Mouse (Mus musculus): ENCODE data around the gene Sell. TPM values are rescaled to one million over a fixed set of nuclear protein-coding genes. Genes with fewer than 3 reads are reported as not detected.
A peak's percentile ranks its signal among the peaks of the same experiment; 100 is the strongest.
"Not testable (repeated sequence)": the region's sequence is repeated elsewhere in the genome, so short reads cannot be mapped to it uniquely, and the experiment has no call there.

Sell gene
- 0.06 and 0.17 TPM in 2 replicates for polyA plus RNA-seq (2016; fragmentation: Nextera tagmentation; extraction: Ambion mirVana)

- 73% methylated on average over 4 of the region's 4 CpGs for WGBS
- no peak within 1 kb of the TSS for H3K4me2 ChIP-seq (replicated peaks)
- H3K27me3 ChIP-seq, result no peaks in the 10 kb centered on the region
- H3K4me3 ChIP-seq, result no peak within 1 kb of the TSS
- no peak within 1 kb of the TSS for H3K27ac ChIP-seq
- H3K9ac ChIP-seq, result no peak within 1 kb of the TSS
- H3K9me3 ChIP-seq, result no peaks in the 10 kb centered on the region
- no peak for ATAC-seq (ENCODE audit: insufficient number of reproducible peaks, insufficient read depth, low FRiP score, low TSS enrichment)
- no peaks in the 10 kb centered on the region for H3K36me3 ChIP-seq
- H3K4me1 ChIP-seq, result no peaks in the 10 kb centered on the region
Measured at GRCm38 (mm10) chr1:164061925-164062324, at the start of gene Sell. Sell (plus strand) TSS chr1:164061982.

DNA sequence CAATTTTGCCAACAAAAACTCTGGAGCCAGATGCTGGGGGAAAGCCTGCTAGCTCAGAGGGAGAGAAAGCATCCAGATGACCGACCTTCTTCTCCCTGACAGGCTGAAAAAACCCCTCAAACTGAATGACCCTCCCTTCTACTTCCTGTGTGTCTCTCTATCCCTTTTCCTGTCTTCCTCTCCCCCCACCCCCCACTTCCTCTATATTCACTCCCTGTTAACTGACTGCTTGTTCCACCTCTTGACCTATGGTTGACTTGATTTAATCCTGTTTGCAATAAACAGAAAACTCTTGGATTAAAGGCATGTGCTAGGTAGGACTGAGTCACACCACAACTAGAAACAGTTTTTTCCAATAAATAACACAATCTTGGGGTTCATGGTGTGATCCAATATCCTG, 47.2 kb upstream of the Sell start:
- no peaks in the 10 kb centered on the region for H3K27me3 ChIP-seq
- no peaks in the 10 kb centered on the region for H3K36me3 ChIP-seq
- no peak overlapping the region for H3K27ac ChIP-seq
- WGBS, result 60% methylated on average over 1 of the region's 1 CpGs
- no peak overlapping the region for H3K4me2 ChIP-seq (replicated peaks)
- H3K9me3 ChIP-seq, result no peaks in the 10 kb centered on the region
- no peak overlapping the region for H3K4me3 ChIP-seq
- no peak overlapping the region for H3K9ac ChIP-seq
- no peaks in the 10 kb centered on the region for H3K4me1 ChIP-seq
- no peak for ATAC-seq (ENCODE audit: insufficient number of reproducible peaks, insufficient read depth, low FRiP score, low TSS enrichment)

- Histone ChIP-seq H3K4me2 (replicated peaks) (no peak overlapping the region), H3K27ac (no peak overlapping the region), H3K27me3 (no peaks in the 10 kb centered on the region), H3K4me3 (no peak overlapping the region), H3K4me1 (no peaks in the 10 kb centered on the region), H3K9ac (no peak overlapping the region), H3K36me3 (no peaks in the 10 kb centered on the region), H3K9me3 (no peaks in the 10 kb centered on the region)
- no peak for ATAC-seq (ENCODE audit: insufficient number of reproducible peaks, insufficient read depth, low FRiP score, low TSS enrichment)
- WGBS, result 85% methylated on average over 16 of the region's 16 CpGs
Measured at GRCm38 (mm10) chr1:164018221-164018896, 43.4 kb upstream of the Sell start.

- no peaks in the 10 kb centered on the region for H3K36me3 ChIP-seq
- H3K4me2 ChIP-seq (replicated peaks), result no peak overlapping the region
- no peak for ATAC-seq (ENCODE audit: insufficient number of reproducible peaks, insufficient read depth, low FRiP score, low TSS enrichment)
- no peak overlapping the region for H3K4me3 ChIP-seq
- no peaks in the 10 kb centered on the region for H3K9me3 ChIP-seq
- no peak overlapping the region for H3K27ac ChIP-seq
- H3K9ac ChIP-seq, result no peak overlapping the region
- H3K4me1 ChIP-seq, result no peaks in the 10 kb centered on the region
- no peaks in the 10 kb centered on the region for H3K27me3 ChIP-seq
- 75% methylated on average over 6 of the region's 6 CpGs for WGBS
Measured at GRCm38 (mm10) chr1:164019789-164020188, 42.0 kb upstream of the Sell start.

- H3K36me3 ChIP-seq; H3K27ac ChIP-seq; H3K4me2 ChIP-seq (replicated peaks); H3K27me3 ChIP-seq; H3K9ac ChIP-seq; H3K9me3 ChIP-seq; H3K4me1 ChIP-seq; ATAC-seq (ENCODE audit: insufficient number of reproducible peaks, insufficient read depth, low FRiP score, low TSS enrichment); H3K4me3 ChIP-seq: not testable (repeated sequence)
- 90% methylated on average over 3 of the region's 3 CpGs for WGBS
Measured at GRCm38 (mm10) chr1:164020746-164021145, 41.0 kb upstream of the Sell start.

- not testable (repeated sequence) for H3K4me3 ChIP-seq; H3K9me3 ChIP-seq; H3K27ac ChIP-seq; ATAC-seq (ENCODE audit: insufficient number of reproducible peaks, insufficient read depth, low FRiP score, low TSS enrichment); H3K4me1 ChIP-seq; H3K36me3 ChIP-seq; H3K27me3 ChIP-seq; H3K4me2 ChIP-seq (replicated peaks); H3K9ac ChIP-seq
- WGBS, result 74% methylated on average over 5 of the region's 5 CpGs
Measured at GRCm38 (mm10) chr1:164022106-164022505, 39.7 kb upstream of the Sell start.

DNA sequence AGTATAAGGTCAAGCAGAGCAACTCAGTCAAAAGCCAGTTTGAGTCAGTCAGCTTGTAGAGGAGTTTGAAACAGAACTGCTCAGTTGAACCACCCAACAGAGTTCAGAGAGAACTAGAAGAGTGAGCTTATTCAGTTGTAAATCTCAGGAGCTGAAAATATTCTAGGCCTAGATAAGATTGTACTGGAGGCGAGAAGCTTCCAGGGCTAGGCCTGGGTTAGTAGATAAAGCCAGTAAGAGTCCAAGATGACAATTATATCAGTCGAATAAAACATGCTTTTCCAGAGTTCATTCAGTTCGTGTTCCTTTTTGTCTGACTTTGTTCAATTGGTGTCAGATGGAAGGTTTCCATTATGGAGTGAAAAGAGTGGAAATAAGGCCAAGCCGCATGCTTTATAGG, 36.1 kb upstream of the Sell start:
- 87% methylated on average over 4 of the region's 4 CpGs for WGBS
- H3K9me3 ChIP-seq, result no peaks in the 10 kb centered on the region
- no peaks in the 10 kb centered on the region for H3K36me3 ChIP-seq
- ATAC-seq (ENCODE audit: insufficient number of reproducible peaks, insufficient read depth, low FRiP score, low TSS enrichment), result no peak
- H3K27ac ChIP-seq, result no peak overlapping the region
- no peak overlapping the region for H3K4me3 ChIP-seq
- no peak overlapping the region for H3K4me2 ChIP-seq (replicated peaks)
- no peak overlapping the region for H3K9ac ChIP-seq
- H3K27me3 ChIP-seq, result no peaks in the 10 kb centered on the region
- no peaks in the 10 kb centered on the region for H3K4me1 ChIP-seq

- H3K4me3 ChIP-seq, result no peak overlapping the region
- no peak overlapping the region for H3K27ac ChIP-seq
- ATAC-seq (ENCODE audit: insufficient number of reproducible peaks, insufficient read depth, low FRiP score, low TSS enrichment), result no peak
- WGBS, result 56% methylated on average over 5 of the region's 5 CpGs
- no peaks in the 10 kb centered on the region for H3K9me3 ChIP-seq
- H3K36me3 ChIP-seq, result no peaks in the 10 kb centered on the region
- no peak overlapping the region for H3K4me2 ChIP-seq (replicated peaks)
- no peak overlapping the region for H3K9ac ChIP-seq
- no peaks in the 10 kb centered on the region for H3K27me3 ChIP-seq
- no peaks in the 10 kb centered on the region for H3K4me1 ChIP-seq
Measured at GRCm38 (mm10) chr1:164027416-164027815, 34.4 kb upstream of the Sell start.

GRCm38 (mm10) chr1:164040385-164041135, 21.2 kb upstream of the Sell start:
- WGBS, result 71% methylated on average over 10 of the region's 10 CpGs
- no peak overlapping the region for H3K9ac ChIP-seq
- no peak for ATAC-seq (ENCODE audit: insufficient number of reproducible peaks, insufficient read depth, low FRiP score, low TSS enrichment)

DNA sequence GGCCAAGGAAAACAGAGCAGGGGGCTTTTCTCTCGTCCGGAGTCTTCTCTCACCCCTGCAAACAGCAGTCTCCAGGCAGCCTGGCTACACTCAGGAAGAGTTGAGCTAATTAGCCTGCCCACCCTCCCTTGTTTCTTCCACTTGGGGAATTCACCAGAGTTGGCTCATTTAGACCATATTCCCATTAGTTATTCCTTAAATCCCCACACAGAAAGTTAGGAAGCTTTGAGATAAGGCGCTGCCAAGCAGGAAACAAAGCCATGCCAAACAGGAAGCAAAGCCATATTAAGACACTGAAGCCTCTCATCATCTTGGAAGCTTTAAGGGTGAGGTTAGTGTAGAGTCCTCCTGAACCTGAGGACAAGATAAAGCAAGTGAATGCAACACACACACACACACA, 18.2 kb upstream of the Sell start:
- Histone ChIP-seq H3K4me3 (no peak overlapping the region), H3K36me3 (no peaks in the 10 kb centered on the region), H3K9ac (no peak overlapping the region), H3K4me2 (replicated peaks) (no peak overlapping the region), H3K27ac (no peak overlapping the region), H3K27me3 (no peaks in the 10 kb centered on the region), H3K9me3 (no peaks in the 10 kb centered on the region), H3K4me1 (no peaks in the 10 kb centered on the region)
- WGBS, result 66% methylated on average over 3 of the region's 3 CpGs
- ATAC-seq (ENCODE audit: insufficient number of reproducible peaks, insufficient read depth, low FRiP score, low TSS enrichment), result no peak

More at GRCm38 (mm10) chr1:164040385-164041135, 21.2 kb upstream of the Sell start:
- Histone ChIP-seq H3K4me2 (replicated peaks) (no peak overlapping the region), H3K4me3 (no peak overlapping the region), H3K27me3 (no peaks in the 10 kb centered on the region), H3K36me3 (no peaks in the 10 kb centered on the region), H3K27ac (no peak overlapping the region), H3K9me3 (no peaks in the 10 kb centered on the region), H3K4me1 (no peaks in the 10 kb centered on the region)

GRCm38 (mm10) chr1:164047934-164048333, 13.8 kb upstream of the Sell start, which contains the start of gene Sele:
Sele (plus strand) TSS chr1:164048234.
- 82% methylated on average over 5 of the region's 5 CpGs for WGBS
- H3K4me3 ChIP-seq, result no peak within 1 kb of the TSS
- H3K9me3 ChIP-seq, result no peaks in the 10 kb centered on the region
- no peaks in the 10 kb centered on the region for H3K4me1 ChIP-seq
- no peaks in the 10 kb centered on the region for H3K27me3 ChIP-seq
- ATAC-seq (ENCODE audit: insufficient number of reproducible peaks, insufficient read depth, low FRiP score, low TSS enrichment), result no peak
- peak within 1 kb of the TSS; percentile 10; the same call in 1 of the 2 replicates for H3K9ac ChIP-seq
- H3K36me3 ChIP-seq, result no peaks in the 10 kb centered on the region
- H3K27ac ChIP-seq, result no peak within 1 kb of the TSS
- H3K4me2 ChIP-seq (replicated peaks), result no peak within 1 kb of the TSS

DNA sequence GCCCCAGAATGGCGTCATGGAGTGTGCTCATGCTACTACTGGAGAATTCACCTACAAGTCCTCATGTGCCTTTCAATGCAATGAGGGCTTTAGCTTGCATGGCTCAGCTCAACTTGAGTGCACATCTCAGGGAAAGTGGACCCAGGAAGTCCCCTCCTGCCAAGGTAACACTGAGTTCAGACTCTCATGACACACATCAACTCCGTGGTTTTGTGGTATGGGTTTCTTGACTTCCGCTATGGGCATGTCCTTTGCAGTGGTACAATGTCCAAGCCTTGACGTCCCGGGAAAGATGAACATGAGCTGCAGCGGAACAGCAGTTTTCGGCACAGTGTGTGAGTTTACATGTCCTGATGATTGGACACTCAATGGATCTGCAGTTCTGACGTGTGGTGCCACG, 8.2 kb upstream of the Sell start:
- Histone ChIP-seq H3K4me2 (replicated peaks) (no peak overlapping the region), H3K36me3 (no peaks in the 10 kb centered on the region), H3K4me1 (no peaks in the 10 kb centered on the region), H3K9ac (no peak overlapping the region), H3K9me3 (no peaks in the 10 kb centered on the region), H3K27me3 (no peaks in the 10 kb centered on the region), H3K27ac (no peak overlapping the region), H3K4me3 (no peak overlapping the region)
- WGBS, result 95% methylated on average over 9 of the region's 9 CpGs
- ATAC-seq (ENCODE audit: insufficient number of reproducible peaks, insufficient read depth, low FRiP score, low TSS enrichment), result no peak
